Mouse (Mus musculus): Measurements from ENCODE around the gene Irgm1. TPM values are rescaled to one million over a fixed set of nuclear protein-coding genes. Genes with fewer than 3 reads are reported as not detected.
A peak's percentile ranks its signal among the peaks of the same experiment; 100 is the strongest.

Irgm1 gene
- total and polyA plus RNA-seq, 3 experiments: 25.7 to 58.1 (median 49.0) TPM

DNA sequence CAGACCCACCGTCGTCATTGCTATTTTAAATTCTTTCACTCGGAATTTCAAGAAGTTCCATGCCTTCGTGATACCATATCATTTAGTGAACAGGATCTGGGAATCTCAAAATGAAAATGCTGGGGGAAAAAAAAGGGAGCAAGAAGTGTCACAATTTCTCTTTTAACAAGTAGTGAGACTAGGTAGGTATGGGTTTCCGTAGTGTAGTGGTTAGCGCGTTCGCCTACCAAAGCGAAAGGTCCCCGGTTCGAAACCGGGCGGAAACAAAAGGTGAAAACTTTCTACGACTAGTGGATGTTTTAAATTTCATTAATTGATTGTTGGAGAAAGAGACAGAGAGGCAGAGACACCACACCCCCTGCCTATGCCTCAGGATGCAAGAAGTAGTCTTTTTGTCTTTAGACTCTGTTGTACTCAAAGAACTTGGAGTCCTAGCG lies 47.9 kb downstream of the Irgm1 start:
- peak overlapping the region; percentile 90 for H3K4me2 ChIP-seq (ENCODE audit: insufficient read depth, low read depth, poor library complexity, severe bottlenecking)
- dilution Hi-C loops (cut with MboI; ENCODE audit: extremely low pct_ligation_motif_present, extremely low pct_unique_long_range_greater_than_20kb, low sequenced_read_pairs): no loop called here
- H3K9ac ChIP-seq (ENCODE audit: insufficient read depth, low read depth): peak overlapping the region; percentile 63
- no peaks in the 10 kb centered on the region for H3K36me3 ChIP-seq (replicated peaks in 1 of 2; ENCODE audit: control insufficient read depth in 1 of 2, insufficient read depth in 1 of 2, low read length in 1 of 2)
- peak; percentile 96 for DNase-seq (ENCODE audit: extremely low read depth)
- peak overlapping the region; percentile 48 to 64 (median 60) for H3K4me3 ChIP-seq (replicated peaks in 1 of 3; ENCODE audit: low read depth in 2 of 3, low read length in 2 of 3, poor library complexity in 1 of 3)
- H3K79me2 ChIP-seq (replicated peaks; ENCODE audit: control insufficient read depth, extremely low read depth, insufficient read depth, poor library complexity, severe bottlenecking): no peaks in the 10 kb centered on the region
- H3K9me3 ChIP-seq (replicated peaks; ENCODE audit: low read length): peaks cover 9% of the 10 kb centered on the region
- peaks cover 9% of the 10 kb centered on the region for H3K27me3 ChIP-seq (replicated peaks)
- H3K27ac ChIP-seq (ENCODE audit: insufficient read depth, low read depth): no peak overlapping the region
- in situ Hi-C loops (cut with MboI; ENCODE audit: low pct_ligation_motif_present, low pct_unique_long_range_greater_than_20kb, low sequenced_read_pairs): no loop called here
- H3K4me1 ChIP-seq (ENCODE audit: control insufficient read depth in 1 of 2, insufficient read depth in 2 of 2): peaks cover 15 to 53% of the 10 kb centered on the region in 2 experiments
- TF ChIP-seq TBP (conservative IDR thresholded peaks at IDR 0.05; ENCODE audit: low read depth, low read length): peak; percentile 100
- peak; percentile 50; the same call in 1 of the 2 replicates for TF ChIP-seq SIN3A (IDR thresholded peaks at IDR 0.05; ENCODE audit: low read length)
- TF ChIP-seq MXI1 (IDR thresholded peaks at IDR 0.05; ENCODE audit: low read depth, low read length): peak; percentile 75
- TF ChIP-seq GABPA (IDR thresholded peaks at IDR 0.05; ENCODE audit: insufficient replicate concordance, low read depth, low read length): no peak
- peak; percentile 65; the same call in 1 of the 2 replicates for TF ChIP-seq IRF4 (IDR thresholded peaks at IDR 0.05; ENCODE audit: low read depth, low read length)
- TF ChIP-seq MAX (IDR thresholded peaks at IDR 0.05; ENCODE audit: low read length): no peak
- TF ChIP-seq USF2 (conservative IDR thresholded peaks at IDR 0.05; ENCODE audit: low read depth, low read length): no peak
- TF ChIP-seq UBTF (IDR thresholded peaks at IDR 0.05; ENCODE audit: low read depth, low read length): no peak
- TF ChIP-seq MAFK (IDR thresholded peaks at IDR 0.05; ENCODE audit: insufficient replicate concordance, low read length): peak; percentile 97
- TF ChIP-seq ELF1 (IDR thresholded peaks at IDR 0.05; ENCODE audit: low read depth, low read length): peak; percentile 97
- peak; percentile 89; the same call in 1 of the 2 replicates for TF ChIP-seq KAT2A (IDR thresholded peaks at IDR 0.05; ENCODE audit: insufficient replicate concordance, low read length)
- 0 out of 2 replicates have a peak, but pooled peaks have one; percentile 9 for TF ChIP-seq E2F4 (IDR thresholded peaks at IDR 0.05; ENCODE audit: insufficient replicate concordance, low read depth, low read length)
- peak; percentile 61; the same call in 1 of the 2 replicates for TF ChIP-seq MEF2A (IDR thresholded peaks at IDR 0.05; ENCODE audit: borderline replicate concordance, low read depth, low read length)
- TF ChIP-seq ZNF384 (IDR thresholded peaks at IDR 0.05; ENCODE audit: low read depth, low read length): peak; percentile 93
- TF ChIP-seq NRF1 (IDR thresholded peaks at IDR 0.05; ENCODE audit: low read depth, low read length): peak; percentile 70
- TF ChIP-seq BHLHE40 (IDR thresholded peaks at IDR 0.05; ENCODE audit: low read depth, low read length): peak; percentile 55; the same call in 1 of the 2 replicates
- no peak for TF ChIP-seq POLR2A (IDR thresholded peaks at IDR 0.05; ENCODE audit: low read depth, low read length)
- no peak for TF ChIP-seq POLR2AphosphoS2 (IDR thresholded peaks at IDR 0.05; ENCODE audit: low read depth, low read length)
- TF ChIP-seq SMC3 (IDR thresholded peaks at IDR 0.05; ENCODE audit: low read depth, low read length): no peak
- TF ChIP-seq HCFC1 (IDR thresholded peaks at IDR 0.05; ENCODE audit: low read depth, low read length): peak; percentile 45; the same call in 1 of the 2 replicates
- TF ChIP-seq JUND (conservative IDR thresholded peaks at IDR 0.05; ENCODE audit: low read depth, low read length): 0 out of 2 replicates have a peak, but pooled peaks have one; percentile 45

Measured in CH12.LX (cell line).